Mouse (Mus musculus) layer of hippocampus, adult 8-10 months (tissue): ENCODE results near the gene Scnn1g. TPM values are rescaled to one million over a fixed set of nuclear protein-coding genes. Genes with fewer than 3 reads are reported as not detected.

ENCODE experiments used
- DNase-seq, 2 experiments: peaks; one replicate each; pipeline ENCODE4 v3.0.0; 2022; ENCODE audit warnings: low spot score in 2 of 2
- total RNA-seq, 4 experiments: library from RNA; stranded (reverse); gene quantifications; 2 replicates each; pipeline ENCODE4 v1.2.4; 2022

Gene Scnn1g
- under 1 TPM; 0.23 to 0.51 (median 0.33) TPM for total RNA-seq

DNA sequence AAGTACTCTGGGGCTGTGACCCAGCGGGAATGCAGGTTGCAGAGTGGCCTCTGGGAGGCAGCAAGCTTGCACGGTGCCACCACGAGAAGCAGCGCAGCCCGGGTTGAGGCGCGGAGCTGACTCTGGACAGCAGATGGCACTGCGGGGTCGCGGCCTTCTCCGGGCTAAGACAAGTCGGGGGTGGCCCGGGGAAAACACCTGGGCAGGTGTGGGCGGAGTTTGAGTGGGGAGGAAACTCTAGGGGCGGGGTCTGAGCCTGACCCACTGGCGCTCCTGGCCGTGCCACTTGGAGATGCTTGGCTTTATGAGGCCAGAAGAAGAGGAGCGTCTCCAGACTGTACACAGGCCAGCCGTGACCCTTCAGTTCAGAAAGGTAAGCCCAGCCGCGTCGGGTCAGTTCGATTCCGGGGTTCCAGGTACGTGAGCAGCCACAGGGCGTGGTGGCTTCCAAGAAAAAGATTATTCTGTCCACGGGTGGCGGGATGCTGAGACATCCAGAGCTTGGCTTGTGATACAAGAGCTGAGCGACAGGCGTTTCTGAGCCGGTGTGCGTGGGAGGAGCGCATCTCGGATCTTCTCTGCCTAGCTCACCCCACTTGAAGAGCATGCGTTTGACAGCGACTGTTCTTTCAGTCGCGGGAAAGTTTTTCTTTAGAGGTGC, at the start of gene Scnn1g:
Gene Scnn1g, plus strand, starts transcription at position 309 of the 661 bp plus-strand sequence.
- DNase-seq, result peak; percentile 66 to 86

DNA sequence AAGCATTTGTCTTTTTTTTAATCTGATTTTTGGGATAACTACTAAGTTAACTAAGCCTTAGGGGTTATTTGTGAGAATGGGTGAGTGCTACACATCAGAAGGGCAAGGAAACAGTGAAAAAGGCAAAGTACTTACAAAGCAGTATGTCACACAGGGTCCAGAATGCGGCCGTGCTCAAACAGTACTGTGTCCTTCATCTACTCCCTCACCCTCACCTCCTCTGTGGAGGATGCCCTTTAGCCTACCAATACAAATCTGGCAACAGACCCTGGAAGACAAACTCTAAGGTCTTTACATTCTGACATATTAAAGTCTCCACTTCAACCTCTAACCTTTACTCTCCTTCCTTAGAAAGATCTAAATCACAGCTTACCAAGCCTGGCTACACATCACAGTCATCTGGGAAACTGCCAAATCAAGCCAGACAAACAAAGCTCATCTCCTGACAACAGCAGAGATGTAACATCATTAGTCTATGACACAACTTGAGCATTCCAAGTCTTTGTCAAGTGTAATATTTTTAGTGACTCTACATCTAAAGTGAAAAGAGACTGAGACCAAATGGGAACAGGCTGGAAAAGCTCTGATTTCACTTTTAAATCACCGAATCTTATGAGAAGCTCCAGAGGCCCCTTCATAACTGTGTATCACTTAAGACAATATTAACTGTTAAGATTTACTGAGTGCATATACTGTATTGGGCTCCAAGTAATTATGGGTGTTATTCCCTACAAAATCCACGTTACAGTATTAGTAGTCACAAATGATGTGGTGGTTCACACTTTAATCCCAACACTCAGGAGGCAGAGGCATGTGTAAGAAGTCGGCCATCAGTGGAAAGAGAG, 48.9 kb upstream of the Scnn1g start:
- DNase-seq, result no peak

GRCm38 (mm10) chr7:121689338-121689737, 44.9 kb upstream of the Scnn1g start:
- DNase-seq, result no peak

- no peak for DNase-seq
These were observed 42.5 kb upstream of the Scnn1g start for GRCm38 (mm10) chr7:121691803-121692202.

- no peak for DNase-seq
These were observed 37.1 kb upstream of the Scnn1g start for GRCm38 (mm10) chr7:121697170-121697569.

- no peak for DNase-seq
These were observed 36.7 kb upstream of the Scnn1g start for GRCm38 (mm10) chr7:121697574-121697973.

- peak in 1 of 2 experiments; percentile 25 for DNase-seq
These were observed 35.1 kb upstream of the Scnn1g start for GRCm38 (mm10) chr7:121699218-121699617.

GRCm38 (mm10) chr7:121700480-121700879, 33.8 kb upstream of the Scnn1g start:
- no peak for DNase-seq

- DNase-seq, result no peak
These were observed 32.3 kb upstream of the Scnn1g start for GRCm38 (mm10) chr7:121701983-121702382.

DNA sequence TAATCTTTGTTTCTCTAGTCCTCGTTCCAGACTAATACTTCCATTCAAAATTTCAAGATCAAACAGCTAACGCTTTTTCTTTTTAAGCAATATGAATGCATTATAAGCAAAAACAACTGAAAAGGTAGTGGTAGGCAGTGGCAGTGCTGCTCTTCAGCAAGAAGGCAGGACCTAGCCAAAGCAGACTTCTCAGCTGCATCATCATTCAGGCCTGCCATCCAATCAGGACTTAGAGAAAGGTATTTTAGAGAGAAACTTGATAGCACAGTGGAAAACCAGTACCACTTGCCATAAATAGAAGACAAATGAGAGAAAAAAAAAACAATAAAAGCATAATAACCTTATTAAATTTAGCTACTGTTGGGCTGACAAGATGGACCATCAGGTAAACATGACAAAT, 29.2 kb upstream of the Scnn1g start:
- no peak for DNase-seq

DNA sequence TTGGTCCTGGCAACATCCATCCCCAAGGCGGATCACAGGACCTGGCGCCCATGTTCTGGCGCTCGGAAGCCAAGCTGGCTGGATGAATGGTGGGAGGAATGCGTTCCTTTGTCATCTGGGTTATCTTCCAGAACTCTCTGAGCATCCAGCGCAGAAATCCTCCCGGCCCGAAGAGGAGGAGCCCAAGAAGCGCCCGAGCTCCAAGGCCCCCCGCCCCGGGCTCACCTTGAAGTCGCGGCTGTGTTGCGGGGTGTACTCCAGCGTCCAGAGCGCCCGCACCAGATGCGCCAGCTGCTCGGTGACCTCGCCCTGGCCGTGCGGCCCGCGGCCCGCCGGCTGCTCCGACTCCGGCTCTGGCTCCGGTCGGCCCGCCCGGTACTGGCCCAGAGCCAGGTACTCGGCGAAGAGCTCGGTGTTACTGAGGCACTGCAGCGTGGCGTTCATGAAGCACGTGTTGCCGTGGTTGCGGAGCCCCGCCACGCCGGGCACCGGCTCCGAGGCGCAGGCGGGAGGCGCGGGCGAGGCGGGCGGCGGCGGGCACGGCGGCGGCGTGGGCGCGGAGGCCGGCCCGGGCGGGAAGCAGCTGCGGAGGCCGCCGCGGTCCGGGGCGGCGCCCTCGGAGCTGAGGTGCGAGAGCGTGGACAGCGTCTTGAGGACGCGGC, 27.7 kb upstream of the Scnn1g start:
- peak in 1 of 2 experiments; percentile 35 for DNase-seq

- peak; percentile 96 to 97 for DNase-seq
These were observed 27.1 kb upstream of the Scnn1g start, which contains the start of gene Usp31 for GRCm38 (mm10) chr7:121707073-121707667. Usp31 (minus strand) TSS chr7:121707253.

- DNase-seq, result no peak
These were observed 23.1 kb upstream of the Scnn1g start for GRCm38 (mm10) chr7:121711171-121711570.

DNA sequence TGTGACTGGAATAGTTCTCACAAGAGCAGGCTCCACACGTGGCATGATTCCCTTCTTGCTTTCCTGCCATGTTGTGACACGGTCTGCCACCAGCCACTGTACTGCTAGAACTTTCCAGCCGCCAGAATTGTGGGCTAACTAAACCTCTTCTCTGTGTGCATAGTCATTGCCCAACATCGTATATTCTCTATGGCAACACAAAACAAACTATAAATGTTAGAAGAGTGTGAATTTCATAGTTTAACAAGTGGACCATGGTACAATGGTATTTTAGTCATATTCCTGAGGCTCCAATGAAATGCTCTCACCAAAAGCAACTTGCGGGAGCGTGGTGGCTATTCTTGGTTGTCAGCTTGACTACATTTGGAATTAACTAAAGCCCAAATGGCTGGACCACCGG, 17.2 kb upstream of the Scnn1g start:
- DNase-seq, result no peak

GRCm38 (mm10) chr7:121730225-121730624, 4.1 kb upstream of the Scnn1g start:
- no peak for DNase-seq

- DNase-seq, result no peak
These were observed 3.5 kb downstream of the Scnn1g start for GRCm38 (mm10) chr7:121737511-121738415.

DNA sequence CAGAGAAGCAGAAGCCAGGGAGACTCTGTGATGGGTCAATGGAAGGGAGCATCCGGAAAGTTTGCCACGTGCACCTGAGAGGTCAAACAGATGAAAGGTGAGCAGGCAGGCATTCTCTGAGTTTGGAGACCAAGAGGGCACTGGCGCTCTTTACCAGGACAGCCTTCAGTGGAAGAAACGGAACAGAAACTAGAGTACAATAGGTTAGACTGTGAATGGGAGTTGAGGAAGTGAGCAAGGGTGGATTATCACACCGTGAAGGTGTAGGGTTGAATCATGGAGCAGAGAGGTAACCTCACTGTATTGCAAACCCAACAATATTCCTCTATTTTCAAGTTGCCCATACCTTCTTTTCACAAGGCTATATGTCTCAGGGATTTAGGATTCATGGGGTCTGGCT, 16.0 kb downstream of the Scnn1g start:
- DNase-seq, result no peak

DNA sequence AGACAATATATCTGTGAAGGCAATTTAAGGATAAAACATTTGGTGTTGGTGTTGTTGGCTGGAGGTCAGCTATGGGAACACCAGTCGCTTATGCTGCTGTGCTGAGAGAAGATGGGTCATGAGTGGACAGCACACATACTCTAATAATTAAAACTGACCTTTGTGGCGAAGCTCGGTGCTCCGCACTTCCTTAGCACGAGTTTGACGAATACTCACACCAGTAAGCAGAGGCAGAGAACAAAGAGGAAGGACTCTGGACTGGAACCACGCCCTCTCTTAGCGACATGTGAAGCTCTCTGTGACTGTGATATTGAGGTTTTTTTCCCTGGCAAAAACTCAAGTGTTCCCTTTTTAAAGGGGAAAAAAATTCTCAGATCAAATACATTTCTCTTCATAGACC, 20.5 kb downstream of the Scnn1g start:
- no peak for DNase-seq

DNA sequence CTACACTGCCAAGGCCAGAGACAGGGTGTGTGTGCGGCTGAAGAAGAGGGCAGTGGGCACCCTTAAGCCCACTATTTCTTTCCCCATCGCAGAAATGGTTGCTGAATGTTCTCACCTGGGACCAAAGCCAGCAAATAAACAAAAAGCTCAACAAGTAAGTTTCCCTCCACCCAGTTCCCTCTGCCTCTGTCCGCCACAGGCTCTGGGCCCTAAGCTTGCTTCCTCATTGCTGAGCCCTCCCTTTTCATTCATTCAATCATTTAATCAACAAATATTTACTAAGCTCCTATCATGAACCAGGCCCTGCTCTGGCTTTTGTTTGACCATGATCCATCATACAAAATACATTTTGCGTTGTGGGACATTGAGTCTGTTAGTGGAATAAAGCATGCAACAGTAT, 29.0 kb downstream of the Scnn1g start:
- DNase-seq, result no peak

DNA sequence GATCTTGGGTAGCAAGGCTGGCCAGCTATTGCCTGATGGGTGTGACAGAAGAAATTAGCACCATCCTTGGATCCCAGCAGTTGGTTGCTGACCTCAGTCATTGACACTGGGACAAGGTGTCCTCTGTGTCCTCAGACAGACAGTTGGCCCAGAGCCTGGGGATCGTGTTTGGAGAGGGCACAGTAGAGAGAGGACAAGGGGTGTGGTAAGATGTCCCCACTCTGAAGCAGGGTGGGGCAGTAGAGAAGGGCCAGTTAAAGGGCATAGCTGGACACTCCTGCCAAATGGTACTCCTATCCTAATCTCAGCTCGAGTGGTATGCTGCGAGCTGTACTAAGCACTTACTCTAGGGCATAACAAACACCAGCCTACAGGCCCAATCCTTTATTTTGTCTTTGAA, 33.6 kb downstream of the Scnn1g start:
- DNase-seq, result no peak

DNA sequence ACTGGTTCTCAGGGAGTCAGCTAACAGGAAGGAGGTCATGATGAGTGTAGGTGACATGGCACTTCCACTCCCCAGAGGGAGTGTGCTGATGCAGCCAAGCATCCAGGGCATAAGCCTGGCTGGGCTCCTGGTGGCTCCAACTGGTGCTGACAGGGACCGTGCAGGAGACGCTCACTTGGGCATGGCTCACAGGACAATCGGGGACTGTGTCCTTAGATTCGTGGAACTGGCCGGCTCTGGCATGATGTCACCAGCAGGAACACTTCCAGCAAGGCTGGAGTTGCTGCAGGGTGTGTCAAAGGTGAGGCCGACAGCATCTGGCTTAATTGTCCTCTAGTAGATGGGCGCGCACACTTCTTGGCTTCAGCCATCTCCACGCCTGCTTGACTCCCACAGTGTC, 34.7 kb downstream of the Scnn1g start:
- no peak for DNase-seq
